Mouse (Mus musculus) c-Kit-positive CD71-positive TER-119-positive erythroid progenitor cells, embryonic 14.5 days (primary cell): Measurements from ENCODE around the gene Atxn7l1.
"Not testable (repeated sequence)": the region's sequence is repeated elsewhere in the genome, so short reads cannot be mapped to it uniquely, and the experiment has no call there.

ENCODE experiments used
- DNase-seq: peaks from one replicate; pipeline ENCODE4 v3.0.0-alpha.2; 2013; ENCODE audit warnings: low spot score

The Atxn7l1 gene

GRCm38 (mm10) chr12:33153131-33153530, 5.6 kb downstream of the Atxn7l1 start:
- DNase-seq = no peak

- peak; percentile 53 for DNase-seq
These were observed 6.4 kb downstream of the Atxn7l1 start for GRCm38 (mm10) chr12:33153850-33154249.

- DNase-seq = no peak
These were observed 7.2 kb downstream of the Atxn7l1 start for GRCm38 (mm10) chr12:33154732-33155131.

- no peak for DNase-seq
These were observed 9.0 kb downstream of the Atxn7l1 start for GRCm38 (mm10) chr12:33156334-33157018.

- no peak for DNase-seq
These were observed 10.8 kb downstream of the Atxn7l1 start for GRCm38 (mm10) chr12:33158256-33158655.

GRCm38 (mm10) chr12:33160406-33160805, 12.9 kb downstream of the Atxn7l1 start:
- DNase-seq = no peak

GRCm38 (mm10) chr12:33162541-33162940, 15.0 kb downstream of the Atxn7l1 start:
- no peak for DNase-seq

GRCm38 (mm10) chr12:33164019-33164418, 16.5 kb downstream of the Atxn7l1 start:
- not testable (repeated sequence) for DNase-seq

GRCm38 (mm10) chr12:33166712-33167111, 19.2 kb downstream of the Atxn7l1 start:
- DNase-seq = no peak

- no peak for DNase-seq
These were observed 20.1 kb downstream of the Atxn7l1 start for GRCm38 (mm10) chr12:33167545-33167944.

- DNase-seq = no peak
These were observed 21.0 kb downstream of the Atxn7l1 start for GRCm38 (mm10) chr12:33168491-33168890.

- DNase-seq = no peak
These were observed 22.4 kb downstream of the Atxn7l1 start for GRCm38 (mm10) chr12:33169777-33170494.

- no peak for DNase-seq
These were observed 23.3 kb downstream of the Atxn7l1 start for GRCm38 (mm10) chr12:33170822-33171221.

GRCm38 (mm10) chr12:33172926-33173325, 25.4 kb downstream of the Atxn7l1 start:
- DNase-seq = no peak

- DNase-seq = no peak
These were observed 26.2 kb downstream of the Atxn7l1 start for GRCm38 (mm10) chr12:33173720-33174141.

- DNase-seq = no peak
These were observed 26.7 kb downstream of the Atxn7l1 start for GRCm38 (mm10) chr12:33174171-33174570.

GRCm38 (mm10) chr12:33174675-33175357, 27.3 kb downstream of the Atxn7l1 start:
- no peak for DNase-seq

GRCm38 (mm10) chr12:33175621-33176554, 28.4 kb downstream of the Atxn7l1 start:
- no peak for DNase-seq

- no peak for DNase-seq
These were observed 29.0 kb downstream of the Atxn7l1 start for GRCm38 (mm10) chr12:33176555-33176900.

GRCm38 (mm10) chr12:33180421-33180820, 32.9 kb downstream of the Atxn7l1 start:
- DNase-seq = no peak

GRCm38 (mm10) chr12:33181875-33182274, 34.4 kb downstream of the Atxn7l1 start:
- no peak for DNase-seq
